Mouse (Mus musculus): Measurements from ENCODE around the gene Fam118b. TPM values are rescaled to one million over a fixed set of nuclear protein-coding genes. Genes with fewer than 3 reads are reported as not detected.
A peak's percentile ranks its signal among the peaks of the same experiment; 100 is the strongest.

Gene Fam118b
- polyA plus RNA-seq, 1 experiment from 2014 or later, result 86.8 TPM

DNA sequence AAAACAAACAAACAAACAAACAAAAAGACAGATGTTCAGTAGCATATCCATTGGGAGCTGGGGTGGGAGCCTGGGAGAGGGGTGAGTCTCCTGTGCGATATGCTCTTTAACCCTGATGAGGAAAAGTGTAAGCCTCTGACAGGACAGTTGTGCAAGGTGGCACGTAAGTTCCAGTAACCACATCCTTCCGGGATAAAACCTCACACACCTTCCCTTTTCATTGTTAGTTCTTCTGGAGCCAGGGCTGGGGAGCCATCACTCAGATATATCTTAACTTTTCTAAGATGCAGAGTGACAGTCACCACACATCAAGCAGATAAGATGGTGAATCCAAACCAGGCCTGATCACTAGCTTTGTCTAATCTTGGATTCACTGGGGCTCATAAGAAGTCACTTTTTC is 73.6 kb downstream of the Fam118b start:
- Histone ChIP-seq H3K9ac (replicated peaks; ENCODE audit: low read depth, low read length) (no peak overlapping the region), H3K36me3 (ENCODE audit: control insufficient read depth, insufficient read depth) (no peaks in the 10 kb centered on the region), H3K9me3 (ENCODE audit: control insufficient read depth, low read length) (no peaks in the 10 kb centered on the region), H3K27me3 (replicated peaks; ENCODE audit: control insufficient read depth, insufficient read depth, low read length) (no peaks in the 10 kb centered on the region), H3K4me3 (replicated peaks; ENCODE audit: low read length) (no peak overlapping the region), H3K4me2 (ENCODE audit: low read length) (no peak overlapping the region), H3K27ac (ENCODE audit: low read length) (no peak overlapping the region), H3K4me1 (replicated peaks; ENCODE audit: control insufficient read depth, insufficient read depth, low read length) (peaks cover 2% of the 10 kb centered on the region)
- no peak for ATAC-seq
- 94% methylated on average over 3 of the region's 3 CpGs for WGBS

DNA sequence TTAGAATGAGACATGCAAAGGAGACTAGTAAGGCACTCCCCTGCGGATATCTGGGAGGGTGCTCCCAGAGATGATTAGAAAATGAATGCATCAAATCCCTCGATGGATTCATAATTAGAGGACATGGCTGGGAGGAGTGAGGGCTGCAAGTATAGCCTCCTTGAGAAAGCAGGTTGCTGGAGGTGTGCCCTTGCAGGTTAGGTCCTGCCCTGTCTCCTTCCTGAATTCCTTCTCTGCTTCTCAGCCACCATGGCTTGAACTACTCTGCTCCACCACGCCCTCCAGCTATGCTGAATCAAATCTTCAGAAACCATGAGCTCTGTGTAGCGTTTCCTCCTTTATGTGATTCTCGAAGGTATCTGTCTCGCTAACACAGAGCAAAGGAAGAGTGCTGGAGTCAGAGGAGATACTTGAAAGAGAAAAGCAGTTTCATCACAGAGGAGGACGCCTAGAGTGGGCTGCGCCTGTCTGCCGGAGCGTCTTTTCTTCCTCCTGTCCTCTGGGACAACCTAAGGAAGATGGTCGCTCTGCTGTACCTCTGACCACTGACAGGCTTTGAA is 74.5 kb downstream of the Fam118b start:
- Histone ChIP-seq H3K4me2 (ENCODE audit: low read length) (no peak overlapping the region), H3K4me3 (replicated peaks; ENCODE audit: low read length) (no peak overlapping the region), H3K27me3 (replicated peaks; ENCODE audit: control insufficient read depth, insufficient read depth, low read length) (no peaks in the 10 kb centered on the region), H3K27ac (ENCODE audit: low read length) (no peak overlapping the region), H3K4me1 (replicated peaks; ENCODE audit: control insufficient read depth, insufficient read depth, low read length) (peaks cover 8% of the 10 kb centered on the region), H3K36me3 (ENCODE audit: control insufficient read depth, insufficient read depth) (no peaks in the 10 kb centered on the region), H3K9ac (replicated peaks; ENCODE audit: low read depth, low read length) (no peak overlapping the region), H3K9me3 (ENCODE audit: control insufficient read depth, low read length) (no peaks in the 10 kb centered on the region)
- WGBS, result 83% methylated on average over 11 of the region's 11 CpGs
- ATAC-seq, result no peak

DNA sequence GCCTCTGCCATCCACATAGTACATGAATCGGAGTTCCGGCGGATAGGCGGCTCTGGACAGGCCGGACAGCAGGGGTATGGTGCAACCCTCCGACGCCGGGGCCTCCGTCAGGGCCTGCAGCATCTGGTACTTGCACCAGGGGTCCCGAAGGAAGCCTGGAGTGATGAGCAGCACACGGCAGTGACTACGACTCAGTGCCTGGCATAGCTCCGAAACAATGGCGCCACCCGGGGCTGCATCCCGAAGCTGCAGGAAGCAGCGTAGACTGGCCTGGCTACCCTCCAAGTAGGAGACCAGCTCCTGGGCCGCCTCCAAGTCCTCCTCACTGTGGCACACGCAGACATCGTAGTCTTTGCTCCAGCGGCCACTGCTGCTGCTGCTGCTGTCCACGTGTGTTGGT is 78.9 kb downstream of the Fam118b start:
- ATAC-seq, result peak; percentile 76
- no peaks in the 10 kb centered on the region for H3K36me3 ChIP-seq (ENCODE audit: control insufficient read depth, insufficient read depth)
- peaks cover 8% of the 10 kb centered on the region for H3K4me1 ChIP-seq (replicated peaks; ENCODE audit: control insufficient read depth, insufficient read depth, low read length)
- H3K27ac ChIP-seq (ENCODE audit: low read length), result no peak overlapping the region
- no peaks in the 10 kb centered on the region for H3K9me3 ChIP-seq (ENCODE audit: control insufficient read depth, low read length)
- no peak overlapping the region for H3K4me3 ChIP-seq (replicated peaks; ENCODE audit: low read length)
- H3K4me2 ChIP-seq (ENCODE audit: low read length), result peak overlapping the region; percentile 17
- 51% methylated on average over 22 of the region's 22 CpGs for WGBS
- no peaks in the 10 kb centered on the region for H3K27me3 ChIP-seq (replicated peaks; ENCODE audit: control insufficient read depth, insufficient read depth, low read length)
- H3K9ac ChIP-seq (replicated peaks; ENCODE audit: low read depth, low read length), result no peak overlapping the region; the same call in 1 of the 2 replicates

DNA sequence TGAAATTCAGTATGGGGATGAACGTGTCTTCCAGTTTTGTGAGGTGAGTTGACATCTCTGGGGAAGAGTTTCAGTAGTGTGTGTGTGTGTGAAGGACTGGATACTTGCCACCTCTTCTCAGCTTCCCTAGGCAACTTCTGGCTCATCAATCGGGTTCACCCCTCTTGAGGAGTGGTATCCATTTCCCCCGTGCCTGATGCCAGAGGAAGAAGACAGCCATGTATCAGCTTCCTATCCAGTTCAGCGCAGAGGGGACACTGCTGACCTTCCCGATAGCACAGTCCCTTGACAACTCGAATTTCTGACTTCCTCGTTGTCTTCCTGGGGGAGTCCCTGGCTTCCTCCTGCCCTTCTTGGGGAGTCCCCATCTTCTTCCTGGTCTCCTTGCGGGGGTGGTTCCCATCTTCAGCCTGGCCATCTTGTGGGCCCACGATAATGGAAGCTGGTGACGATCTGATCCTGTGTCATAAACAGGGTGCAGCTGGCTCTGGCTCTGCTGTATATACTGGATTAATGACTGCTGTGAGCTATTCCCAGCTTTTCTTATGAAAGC is 80.2 kb downstream of the Fam118b start:
- Histone ChIP-seq H3K9ac (replicated peaks; ENCODE audit: low read depth, low read length) (no peak overlapping the region), H3K4me1 (replicated peaks; ENCODE audit: control insufficient read depth, insufficient read depth, low read length) (peaks cover 8% of the 10 kb centered on the region), H3K9me3 (ENCODE audit: control insufficient read depth, low read length) (no peaks in the 10 kb centered on the region), H3K4me2 (ENCODE audit: low read length) (no peak overlapping the region), H3K27me3 (replicated peaks; ENCODE audit: control insufficient read depth, insufficient read depth, low read length) (no peaks in the 10 kb centered on the region), H3K36me3 (ENCODE audit: control insufficient read depth, insufficient read depth) (no peaks in the 10 kb centered on the region), H3K27ac (ENCODE audit: low read length) (no peak overlapping the region), H3K4me3 (replicated peaks; ENCODE audit: low read length) (no peak overlapping the region)
- WGBS, result 89% methylated on average over 10 of the region's 10 CpGs
- ATAC-seq, result no peak

DNA sequence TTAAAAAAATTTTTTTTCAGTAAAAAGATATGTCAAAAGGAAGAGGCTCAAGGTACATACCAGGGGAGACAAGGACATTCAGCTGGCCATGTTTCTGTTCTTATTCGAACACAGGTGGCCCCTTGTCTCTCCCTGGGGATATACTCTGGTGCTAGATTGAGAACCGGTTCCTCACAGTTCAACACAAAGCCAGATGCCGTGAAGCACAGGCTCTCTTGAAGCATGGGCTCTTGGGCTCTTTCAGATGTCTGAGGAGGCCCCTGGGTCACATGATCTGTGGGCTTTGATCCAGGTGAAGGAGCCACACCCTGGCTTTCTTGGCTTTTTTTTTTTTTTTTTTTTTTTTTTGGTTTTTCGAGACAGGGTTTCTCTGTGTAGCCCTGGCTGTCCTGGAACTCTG is 81.2 kb downstream of the Fam118b start:
- no peaks in the 10 kb centered on the region for H3K36me3 ChIP-seq (ENCODE audit: control insufficient read depth, insufficient read depth)
- no peak overlapping the region for H3K9ac ChIP-seq (replicated peaks; ENCODE audit: low read depth, low read length)
- WGBS, result 83% methylated on average over 4 of the region's 4 CpGs
- H3K27ac ChIP-seq (ENCODE audit: low read length), result no peak overlapping the region
- H3K4me3 ChIP-seq (replicated peaks; ENCODE audit: low read length), result no peak overlapping the region
- H3K9me3 ChIP-seq (ENCODE audit: control insufficient read depth, low read length), result no peaks in the 10 kb centered on the region
- H3K27me3 ChIP-seq (replicated peaks; ENCODE audit: control insufficient read depth, insufficient read depth, low read length), result no peaks in the 10 kb centered on the region
- ATAC-seq, result no peak
- peaks cover 8% of the 10 kb centered on the region for H3K4me1 ChIP-seq (replicated peaks; ENCODE audit: control insufficient read depth, insufficient read depth, low read length)
- H3K4me2 ChIP-seq (ENCODE audit: low read length), result no peak overlapping the region

DNA sequence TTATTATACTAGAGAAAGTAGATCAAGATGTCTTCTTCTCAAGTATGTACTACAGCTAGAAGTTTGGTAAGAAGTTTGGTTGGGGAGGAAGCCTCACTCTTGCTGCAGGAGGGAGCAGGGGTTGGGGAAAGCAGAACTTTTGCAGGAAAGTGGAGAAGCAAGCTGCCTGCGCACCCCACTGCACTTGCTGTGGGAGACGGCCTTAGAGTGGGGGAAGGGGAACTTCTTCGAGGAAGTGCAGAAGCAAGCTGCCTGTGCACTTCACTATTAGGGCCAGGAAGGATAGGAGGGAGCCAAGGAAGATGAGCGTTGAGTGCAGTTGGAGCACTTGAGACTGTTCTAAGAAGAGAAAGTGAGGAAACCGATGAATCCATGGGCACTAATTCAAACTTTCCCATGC is 84.2 kb downstream of the Fam118b start:
- Histone ChIP-seq H3K4me3 (replicated peaks; ENCODE audit: low read length) (no peak overlapping the region), H3K4me1 (replicated peaks; ENCODE audit: control insufficient read depth, insufficient read depth, low read length) (no peaks in the 10 kb centered on the region), H3K9ac (replicated peaks; ENCODE audit: low read depth, low read length) (no peak overlapping the region), H3K36me3 (ENCODE audit: control insufficient read depth, insufficient read depth) (no peaks in the 10 kb centered on the region), H3K9me3 (ENCODE audit: control insufficient read depth, low read length) (no peaks in the 10 kb centered on the region), H3K27ac (ENCODE audit: low read length) (no peak overlapping the region), H3K27me3 (replicated peaks; ENCODE audit: control insufficient read depth, insufficient read depth, low read length) (no peaks in the 10 kb centered on the region), H3K4me2 (ENCODE audit: low read length) (no peak overlapping the region)
- no peak for ATAC-seq
- 70% methylated on average over 5 of the region's 5 CpGs for whole genome bisulfite sequencing

DNA sequence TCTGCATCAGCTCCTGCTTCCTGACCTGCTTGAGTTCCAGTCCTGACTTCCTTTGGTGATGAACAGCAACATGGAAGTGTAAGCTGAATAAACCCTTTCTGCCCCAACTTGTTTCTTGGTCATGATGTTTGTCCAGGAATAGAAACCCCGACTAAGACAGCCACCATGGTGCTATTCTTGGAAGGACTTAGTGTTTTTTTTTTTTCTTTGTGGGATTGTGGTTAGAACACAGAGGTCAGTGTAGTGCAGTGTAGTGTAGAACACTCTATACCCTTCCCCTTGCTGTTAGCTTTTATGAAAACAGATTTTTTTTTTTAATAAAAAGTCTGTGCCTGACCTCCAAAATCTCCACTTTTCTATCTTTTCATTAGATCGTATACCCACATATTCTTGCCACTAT is 84.8 kb downstream of the Fam118b start:
- Histone ChIP-seq H3K4me2 (ENCODE audit: low read length) (no peak overlapping the region), H3K4me1 (replicated peaks; ENCODE audit: control insufficient read depth, insufficient read depth, low read length) (no peaks in the 10 kb centered on the region), H3K27ac (ENCODE audit: low read length) (no peak overlapping the region), H3K9me3 (ENCODE audit: control insufficient read depth, low read length) (no peaks in the 10 kb centered on the region), H3K27me3 (replicated peaks; ENCODE audit: control insufficient read depth, insufficient read depth, low read length) (no peaks in the 10 kb centered on the region), H3K9ac (replicated peaks; ENCODE audit: low read depth, low read length) (no peak overlapping the region), H3K36me3 (ENCODE audit: control insufficient read depth, insufficient read depth) (no peaks in the 10 kb centered on the region), H3K4me3 (replicated peaks; ENCODE audit: low read length) (no peak overlapping the region)
- 96% methylated on average over 2 of the region's 2 CpGs for WGBS
- no peak for ATAC-seq

DNA sequence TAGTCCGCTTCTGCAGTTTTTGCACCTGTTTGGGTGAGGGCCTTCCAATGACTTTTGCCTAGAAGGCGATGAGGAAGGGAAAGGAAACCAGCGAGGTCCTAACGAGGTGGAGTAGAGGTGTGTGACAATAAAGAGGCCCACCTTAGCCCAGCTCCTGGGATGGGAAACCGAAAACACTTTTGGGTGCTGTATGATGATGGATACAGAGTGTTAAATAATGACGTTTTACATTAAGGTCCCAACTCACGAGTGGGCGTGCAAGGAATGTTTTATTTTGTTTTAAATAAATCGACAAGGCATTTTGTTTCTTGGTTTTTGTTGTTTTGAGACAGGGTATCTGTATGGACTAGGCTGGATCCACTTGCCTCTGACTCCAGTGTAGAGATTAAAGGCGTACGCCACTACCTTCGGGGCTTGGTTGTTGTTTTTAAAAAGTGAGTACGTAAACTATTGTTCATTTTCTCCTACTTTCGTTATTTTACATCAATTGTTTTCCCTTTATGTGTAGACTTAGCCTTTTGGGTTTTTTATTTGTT is 91.4 kb downstream of the Fam118b start:
- WGBS, result 43% methylated on average over 14 of the region's 14 CpGs
- H3K9me3 ChIP-seq (ENCODE audit: control insufficient read depth, low read length), result no peaks in the 10 kb centered on the region
- H3K4me3 ChIP-seq (replicated peaks; ENCODE audit: low read length), result peak overlapping the region; percentile 70
- H3K36me3 ChIP-seq (ENCODE audit: control insufficient read depth, insufficient read depth), result no peaks in the 10 kb centered on the region
- peak overlapping the region; percentile 96 for H3K27ac ChIP-seq (ENCODE audit: low read length)
- H3K4me2 ChIP-seq (ENCODE audit: low read length), result peak overlapping the region; percentile 87
- H3K9ac ChIP-seq (replicated peaks; ENCODE audit: low read depth, low read length), result peak overlapping the region; percentile 79
- H3K4me1 ChIP-seq (replicated peaks; ENCODE audit: control insufficient read depth, insufficient read depth, low read length), result peaks cover 9% of the 10 kb centered on the region
- no peaks in the 10 kb centered on the region for H3K27me3 ChIP-seq (replicated peaks; ENCODE audit: control insufficient read depth, insufficient read depth, low read length)
- ATAC-seq, result peak; percentile 39; the same call in 1 of the 2 replicates

DNA sequence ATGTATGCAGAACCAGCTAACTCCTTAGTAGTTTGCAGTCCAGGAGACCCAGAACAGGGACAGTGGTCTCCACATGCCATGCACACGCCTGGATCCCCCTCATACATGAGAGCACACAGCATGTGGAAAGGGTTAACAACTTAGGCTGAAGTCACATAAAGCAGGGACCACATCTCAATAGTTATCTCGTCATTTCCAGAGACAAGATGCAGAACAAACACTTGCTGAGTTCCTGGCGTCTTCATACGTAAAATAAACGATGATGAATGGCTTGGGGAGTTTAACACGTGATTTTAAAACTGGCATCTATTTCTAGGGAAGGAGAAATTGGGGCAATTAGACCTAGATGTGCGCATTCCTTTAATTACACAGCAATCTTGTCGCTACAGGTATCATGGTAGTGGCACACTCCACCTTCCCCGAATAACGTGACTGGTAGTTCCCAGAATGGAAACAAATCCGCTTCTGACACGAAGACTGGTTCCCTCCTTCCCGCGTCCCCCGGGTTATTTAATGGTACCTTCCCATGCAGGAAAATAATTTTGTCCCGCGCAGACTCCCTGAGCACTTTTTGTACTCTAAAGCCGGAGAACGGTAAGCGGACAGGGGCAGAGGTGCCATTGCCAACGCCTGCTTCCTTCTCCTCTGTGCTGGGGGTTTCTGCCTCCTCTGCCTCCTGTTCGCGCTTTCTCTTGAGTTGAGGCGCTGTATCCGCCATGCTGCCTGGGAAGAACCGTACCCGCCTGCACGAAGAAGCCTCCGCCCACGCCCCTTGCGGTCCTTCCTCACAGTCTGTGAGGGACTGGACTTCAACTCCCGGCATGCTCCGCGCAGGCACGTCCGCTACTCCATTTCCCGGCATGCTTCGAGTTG is 92.1 kb downstream of the Fam118b start, which contains the start of gene Dcps:
TSS of gene Dcps (minus strand) at position 811 of the 873 bp plus-strand sequence.
- peak within 1 kb of the TSS; percentile 96 for H3K27ac ChIP-seq (ENCODE audit: low read length)
- no peaks in the 10 kb centered on the region for H3K27me3 ChIP-seq (replicated peaks; ENCODE audit: control insufficient read depth, insufficient read depth, low read length)
- WGBS, result under 1% methylated on average over 38 of the region's 38 CpGs
- H3K9me3 ChIP-seq (ENCODE audit: control insufficient read depth, low read length), result no peaks in the 10 kb centered on the region
- peak within 1 kb of the TSS; percentile 79 for H3K9ac ChIP-seq (replicated peaks; ENCODE audit: low read depth, low read length)
- H3K4me3 ChIP-seq (replicated peaks; ENCODE audit: low read length), result peak within 1 kb of the TSS; percentile 70
- H3K4me1 ChIP-seq (replicated peaks; ENCODE audit: control insufficient read depth, insufficient read depth, low read length), result peaks cover 9% of the 10 kb centered on the region
- no peaks in the 10 kb centered on the region for H3K36me3 ChIP-seq (ENCODE audit: control insufficient read depth, insufficient read depth)
- ATAC-seq, result peak; percentile 98
- peak within 1 kb of the TSS; percentile 87 for H3K4me2 ChIP-seq (ENCODE audit: low read length)
